Mouse (Mus musculus) embryonic facial prominence, embryonic 12.5 days (tissue): Measurements from ENCODE around the gene Rtca. TPM values are rescaled to one million over a fixed set of nuclear protein-coding genes. Genes with fewer than 3 reads are reported as not detected.

Experiments used
- ATAC-seq: fragments of 200-750 bp; cut with Nextera tagmentation; 2 replicates; pipeline ENCODE4 v1.8.0; 2017; ENCODE audit not compliant: insufficient number of reproducible peaks, insufficient read depth, low FRiP score, low TSS enrichment
- H3K27ac ChIP-seq: fragments of 300-500 bp; sonication (generic); 2 replicates; pipeline ENCODE4 v1.5.1; 2016; ENCODE audit warnings: mild to moderate bottlenecking
- H3K27me3 ChIP-seq: fragments of 300-500 bp; sonication (generic); 2 replicates; pipeline ENCODE4 v1.6.1; 2016; ENCODE audit warnings: mild to moderate bottlenecking, moderate library complexity
- H3K36me3 ChIP-seq: fragments of 300-500 bp; sonication (generic); 2 replicates; pipeline ENCODE4 v1.6.1; 2016; ENCODE audit warnings: mild to moderate bottlenecking
- H3K4me1 ChIP-seq: fragments of 300-500 bp; sonication (generic); 2 replicates; pipeline ENCODE4 v1.6.1; 2016
- H3K4me2 ChIP-seq: fragments of 300-500 bp; sonication (generic); replicated peaks from 2 replicates; pipeline ENCODE4 v1.6.1; 2016; ENCODE audit warnings: mild to moderate bottlenecking, moderate library complexity
- H3K4me3 ChIP-seq: fragments of 300-500 bp; sonication (generic); 2 replicates; pipeline ENCODE4 v1.5.1; 2016; ENCODE audit warnings: mild to moderate bottlenecking
- H3K9ac ChIP-seq: fragments of 300-500 bp; sonication (generic); 2 replicates; pipeline ENCODE4 v1.6.1; 2016; ENCODE audit warnings: mild to moderate bottlenecking, moderate library complexity
- H3K9me3 ChIP-seq: fragments of 300-500 bp; sonication (generic); 2 replicates; pipeline ENCODE4 v1.6.1; 2016; ENCODE audit warnings: mild to moderate bottlenecking, moderate library complexity
- WGBS: fragments of 180-500 bp; shearing (Covaris S2); methylation state at CpG from one replicate; pipeline ENCODE4 v1.1.7; 2016; 5-methylcytosine and 5-hydroxymethylcytosine counted together
- polyA plus RNA-seq: library from polyadenylated mRNA; unstranded; fragments of >200 nt; fragmentation: Nextera tagmentation; extraction: Ambion mirVana; gene quantifications from 2 replicates; pipeline ENCODE4 v1.2.1, GENCODE M21; 2016

Gene Rtca
- polyA plus RNA-seq, 1 experiment from 2014 or later, result 91.1 TPM

DNA sequence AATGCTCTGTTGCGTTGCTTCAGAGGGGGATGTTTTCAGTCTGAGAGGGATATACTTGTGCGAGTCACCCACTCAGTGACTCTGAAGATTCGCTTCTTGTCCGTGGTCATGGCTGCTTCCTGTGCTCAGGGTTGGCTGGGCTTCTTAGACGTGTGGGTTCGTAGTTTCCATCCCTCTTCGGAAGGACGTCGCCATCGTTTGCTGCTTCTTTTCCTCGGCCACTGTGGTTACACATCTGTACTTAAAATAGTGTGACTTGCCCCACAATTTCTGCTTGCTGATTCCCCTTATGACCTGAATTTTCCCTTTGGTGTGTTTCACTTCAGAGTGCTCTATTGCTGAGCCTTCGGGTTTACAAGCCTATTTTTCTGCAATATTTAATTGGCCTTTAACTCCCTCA is 42.3 kb downstream of the Rtca start:
- no peak for ATAC-seq

DNA sequence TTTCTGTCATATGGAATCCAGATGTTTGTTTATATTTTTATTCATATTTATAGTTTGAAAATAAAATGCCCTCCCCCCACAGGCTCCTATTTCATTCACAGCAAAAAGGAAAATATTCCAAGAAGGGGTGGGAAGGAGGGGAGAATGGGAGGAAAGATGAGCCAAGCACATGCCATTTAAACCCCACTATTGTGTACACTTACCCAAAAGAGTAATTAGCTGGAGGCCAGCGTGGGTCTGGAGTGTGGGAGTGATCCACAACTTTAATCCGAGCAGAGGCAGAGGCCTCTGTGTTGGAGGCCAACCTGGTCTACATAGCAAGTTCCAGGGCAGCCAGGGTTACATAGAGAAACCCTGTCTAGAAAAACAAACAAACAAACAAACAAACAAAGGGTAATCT is 43.7 kb downstream of the Rtca start:
- no peak for ATAC-seq
- no peaks in the 10 kb centered on the region for H3K27me3 ChIP-seq
- no peak overlapping the region for H3K27ac ChIP-seq
- no peak overlapping the region for H3K4me2 ChIP-seq
- H3K36me3 ChIP-seq, result no peaks in the 10 kb centered on the region
- no peak overlapping the region for H3K4me3 ChIP-seq
- H3K9ac ChIP-seq, result no peak overlapping the region
- no peaks in the 10 kb centered on the region for H3K9me3 ChIP-seq
- no peaks in the 10 kb centered on the region for H3K4me1 ChIP-seq
- 35% methylated on average over 2 of the region's 2 CpGs for WGBS

More for the DNA sequence above, 42.3 kb downstream of the Rtca start:
- H3K27me3 ChIP-seq, result no peaks in the 10 kb centered on the region
- no peak overlapping the region for H3K4me2 ChIP-seq
- no peaks in the 10 kb centered on the region for H3K36me3 ChIP-seq
- no peak overlapping the region for H3K27ac ChIP-seq
- no peaks in the 10 kb centered on the region for H3K9me3 ChIP-seq
- H3K4me3 ChIP-seq, result no peak overlapping the region
- H3K4me1 ChIP-seq, result no peaks in the 10 kb centered on the region
- no peak overlapping the region for H3K9ac ChIP-seq
- 88% methylated on average over 12 of the region's 12 CpGs for WGBS

DNA sequence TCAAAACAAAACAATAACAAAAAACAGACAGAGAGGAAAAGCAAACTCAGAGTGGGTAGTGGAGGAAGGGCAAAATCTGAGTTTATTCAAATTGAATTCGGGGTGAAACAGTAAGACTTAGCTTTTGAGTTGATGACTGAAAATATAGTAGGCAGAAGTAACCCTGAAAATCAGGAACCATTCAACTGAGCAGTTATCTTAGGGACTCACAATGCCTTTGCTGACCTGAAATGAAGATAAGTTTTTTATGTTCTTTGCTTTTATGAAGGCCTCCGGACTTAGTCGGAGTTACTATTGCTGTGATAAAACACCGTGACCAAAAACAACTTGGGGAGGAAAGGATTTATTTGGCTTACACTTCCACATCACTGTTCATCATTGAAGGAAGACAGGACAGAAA is 47.0 kb downstream of the Rtca start:
- no peak overlapping the region for H3K4me3 ChIP-seq
- no peak overlapping the region for H3K27ac ChIP-seq
- WGBS, result 80% methylated on average over 4 of the region's 4 CpGs
- H3K27me3 ChIP-seq, result no peaks in the 10 kb centered on the region
- no peaks in the 10 kb centered on the region for H3K36me3 ChIP-seq
- ATAC-seq, result no peak
- no peak overlapping the region for H3K9ac ChIP-seq
- H3K4me1 ChIP-seq, result no peaks in the 10 kb centered on the region
- H3K4me2 ChIP-seq, result no peak overlapping the region
- H3K9me3 ChIP-seq, result no peaks in the 10 kb centered on the region

DNA sequence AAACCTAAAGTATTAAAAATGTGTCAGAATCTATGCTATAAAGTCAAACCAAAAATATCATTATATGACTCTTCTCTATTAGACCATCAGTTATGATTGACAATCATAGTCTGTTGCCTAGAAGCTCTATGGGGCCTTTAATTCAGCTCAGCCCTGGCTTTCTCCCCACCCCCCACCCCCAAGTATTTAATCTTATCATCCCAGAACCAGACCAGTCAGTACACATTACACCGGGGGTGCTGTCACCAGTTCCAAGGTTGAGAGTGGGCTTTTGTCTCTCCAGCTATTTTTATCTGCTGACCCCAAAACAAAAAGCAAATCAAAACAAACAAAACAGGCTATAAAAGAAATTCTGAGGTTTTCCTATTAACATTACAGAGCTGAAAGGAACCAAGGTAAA is 53.5 kb downstream of the Rtca start:
- Histone ChIP-seq H3K27ac (no peak overlapping the region), H3K4me2 (no peak overlapping the region), H3K36me3 (no peaks in the 10 kb centered on the region), H3K27me3 (no peaks in the 10 kb centered on the region), H3K9me3 (0 out of 2 replicates have a peak, but pooled peaks cover 5% of the 10 kb centered on the region), H3K9ac (no peak overlapping the region), H3K4me1 (no peaks in the 10 kb centered on the region), H3K4me3 (no peak overlapping the region)
- no peak for ATAC-seq
- WGBS, result 77% methylated on average over 1 of the region's 1 CpGs

DNA sequence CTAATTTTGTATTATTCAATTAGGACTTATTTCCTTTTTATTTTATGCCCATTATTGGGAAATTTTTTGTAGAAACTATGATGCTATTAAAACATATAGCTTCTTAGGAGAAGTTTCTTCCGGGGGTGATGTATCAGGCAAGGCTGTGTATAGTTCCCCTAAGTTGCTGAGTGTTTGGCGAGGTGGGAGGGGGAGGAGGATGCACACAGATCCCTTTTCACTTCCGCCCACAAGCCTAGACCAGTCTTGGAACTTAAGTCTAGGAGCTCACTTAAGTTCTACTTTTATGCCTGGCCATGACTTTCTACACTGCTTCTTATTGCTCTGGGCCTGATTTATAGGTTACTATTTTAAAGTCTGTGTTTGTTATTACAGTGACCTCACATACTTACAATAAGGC is 57.3 kb downstream of the Rtca start:
- no peak overlapping the region for H3K4me2 ChIP-seq
- no peak overlapping the region for H3K4me3 ChIP-seq
- H3K36me3 ChIP-seq, result no peaks in the 10 kb centered on the region
- H3K27ac ChIP-seq, result no peak overlapping the region
- no peak overlapping the region for H3K9ac ChIP-seq
- ATAC-seq, result no peak
- H3K9me3 ChIP-seq, result 0 out of 2 replicates have a peak, but pooled peaks cover 5% of the 10 kb centered on the region
- H3K27me3 ChIP-seq, result no peaks in the 10 kb centered on the region
- H3K4me1 ChIP-seq, result no peaks in the 10 kb centered on the region
- WGBS, result 87% methylated on average over 3 of the region's 3 CpGs

DNA sequence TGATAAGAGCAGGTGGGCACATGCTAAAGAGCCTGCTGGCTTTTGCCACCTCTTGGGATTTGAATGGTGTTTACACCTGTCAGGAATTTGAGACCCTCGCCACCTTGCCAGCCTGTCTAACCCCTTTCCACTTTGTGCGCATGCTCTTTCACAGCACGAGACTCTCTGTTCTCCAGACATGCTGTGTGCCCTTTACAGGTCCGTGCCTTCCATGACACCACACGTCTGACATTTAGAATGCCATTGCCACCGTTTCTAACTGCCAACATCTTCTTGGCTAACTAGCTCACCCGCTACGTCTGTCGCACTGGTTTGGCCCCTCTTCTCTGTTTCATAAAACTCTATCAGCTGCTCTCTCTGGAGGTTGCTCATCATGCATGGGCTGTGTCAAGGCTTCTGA is 63.7 kb downstream of the Rtca start:
- ATAC-seq, result no peak

DNA sequence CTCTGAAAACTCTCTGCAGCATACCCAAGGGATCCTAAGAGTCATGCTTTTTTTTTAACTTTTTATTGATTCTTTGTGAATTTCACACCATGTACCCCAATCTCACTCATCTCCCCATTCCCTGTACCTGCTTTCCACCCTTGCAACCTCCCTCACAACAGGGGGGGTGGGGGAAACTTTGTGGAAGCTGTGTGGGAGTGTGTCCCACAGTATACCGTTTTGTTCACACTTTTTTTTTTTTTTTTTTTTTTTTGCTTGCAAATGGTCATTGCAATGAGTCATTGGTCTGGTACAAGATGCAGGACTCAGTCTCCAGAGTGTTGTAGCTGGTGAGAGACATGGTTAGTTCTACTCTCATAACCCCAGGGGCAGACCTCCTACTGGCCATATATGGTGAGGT is 65.2 kb downstream of the Rtca start:
- H3K27ac ChIP-seq, result no peak overlapping the region
- H3K36me3 ChIP-seq, result no peaks in the 10 kb centered on the region
- ATAC-seq, result no peak
- no peak overlapping the region for H3K9ac ChIP-seq
- H3K4me3 ChIP-seq, result no peak overlapping the region
- no peak overlapping the region for H3K4me2 ChIP-seq
- WGBS, result 94% methylated on average over 1 of the region's 1 CpGs
- H3K9me3 ChIP-seq, result no peaks in the 10 kb centered on the region
- no peaks in the 10 kb centered on the region for H3K4me1 ChIP-seq
- no peaks in the 10 kb centered on the region for H3K27me3 ChIP-seq

More for the DNA sequence above, 63.7 kb downstream of the Rtca start:
- no peaks in the 10 kb centered on the region for H3K4me1 ChIP-seq
- 82% methylated on average over 9 of the region's 9 CpGs for WGBS
- no peaks in the 10 kb centered on the region for H3K27me3 ChIP-seq
- H3K27ac ChIP-seq, result no peak overlapping the region
- H3K4me3 ChIP-seq, result no peak overlapping the region
- H3K4me2 ChIP-seq, result no peak overlapping the region
- no peaks in the 10 kb centered on the region for H3K36me3 ChIP-seq
- no peak overlapping the region for H3K9ac ChIP-seq
- H3K9me3 ChIP-seq, result no peaks in the 10 kb centered on the region

DNA sequence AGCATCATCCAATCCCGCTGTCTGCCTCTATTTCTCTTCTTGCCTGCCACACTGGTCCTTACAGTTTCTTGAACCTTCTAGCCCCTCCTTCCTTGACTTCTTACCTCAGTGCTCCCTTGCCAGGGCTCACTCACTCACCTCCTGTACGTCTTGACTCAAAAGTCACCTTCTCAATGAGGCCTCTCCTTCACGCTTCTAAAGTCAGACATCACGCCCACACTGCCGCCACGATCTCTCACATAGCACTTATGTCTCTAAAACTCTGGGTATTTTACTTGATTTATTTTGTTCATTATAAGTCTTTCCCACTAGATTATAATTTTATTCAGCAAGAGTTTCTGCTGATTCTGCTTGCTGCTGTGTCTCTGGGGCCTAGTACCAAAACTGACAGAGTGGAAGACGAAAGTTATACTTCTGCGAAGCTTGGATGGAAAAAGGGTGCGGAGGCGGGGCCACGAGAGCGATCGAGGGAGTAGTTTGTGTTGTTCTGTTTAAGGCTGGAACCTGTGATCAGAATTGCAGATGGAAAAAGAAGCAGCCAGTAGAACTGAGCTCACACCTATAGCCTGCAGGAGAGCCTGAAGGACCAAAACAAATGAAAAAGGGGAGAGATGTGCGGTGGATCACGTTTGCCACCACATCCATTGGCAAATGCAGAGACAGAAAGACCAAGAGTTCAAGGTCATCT is 66.3 kb downstream of the Rtca start:
- Histone ChIP-seq H3K4me3 (no peak overlapping the region), H3K27ac (no peak overlapping the region), H3K27me3 (no peaks in the 10 kb centered on the region), H3K9me3 (no peaks in the 10 kb centered on the region), H3K36me3 (no peaks in the 10 kb centered on the region), H3K4me1 (no peaks in the 10 kb centered on the region), H3K9ac (no peak overlapping the region), H3K4me2 (no peak overlapping the region)
- WGBS, result 92% methylated on average over 15 of the region's 15 CpGs
- no peak for ATAC-seq

DNA sequence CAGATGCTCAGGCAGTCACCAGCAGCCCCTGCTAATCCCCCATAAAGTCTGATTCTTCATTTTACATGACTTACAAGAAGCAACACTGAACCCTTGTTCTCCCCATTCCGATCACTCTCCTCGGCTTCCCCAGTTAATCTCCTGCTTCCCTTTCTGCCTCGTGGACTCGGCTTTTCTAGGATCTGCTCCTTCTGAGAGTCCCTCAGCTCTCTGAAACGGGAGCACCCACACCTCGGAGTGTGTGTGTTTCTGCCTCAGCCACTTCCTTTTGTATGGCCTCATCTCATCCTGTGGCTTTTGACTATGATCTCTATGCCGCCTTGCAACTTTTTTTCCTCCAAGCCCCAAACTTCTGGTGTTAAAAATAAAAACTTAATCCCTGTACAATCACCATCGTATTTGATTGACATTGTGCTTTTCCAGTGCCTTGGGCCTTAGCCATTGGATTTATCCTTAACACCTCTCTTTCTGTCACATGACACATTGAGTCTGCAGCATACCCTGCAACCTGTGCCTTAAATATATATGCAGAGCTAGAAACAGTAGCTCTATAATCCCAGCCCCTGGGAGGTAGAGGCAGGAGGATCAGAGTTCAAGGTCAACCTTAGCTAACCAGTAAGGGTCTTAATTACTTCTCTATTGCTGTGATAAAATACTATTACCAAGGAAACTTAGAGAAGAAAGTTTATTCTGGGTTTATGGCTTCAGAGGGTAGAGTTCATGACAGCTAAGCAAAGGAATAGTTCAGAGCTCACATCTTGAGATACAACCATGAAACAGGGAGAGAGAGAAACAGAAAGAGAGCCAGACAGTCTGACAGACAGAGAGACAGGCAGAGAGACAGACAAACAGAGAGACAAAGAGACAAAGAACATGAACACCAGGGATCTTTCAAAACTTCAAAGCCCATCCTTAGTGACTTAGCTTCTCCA is 67.7 kb downstream of the Rtca start:
- Histone ChIP-seq H3K27ac (no peak overlapping the region), H3K9me3 (no peaks in the 10 kb centered on the region), H3K4me3 (no peak overlapping the region), H3K9ac (no peak overlapping the region), H3K36me3 (no peaks in the 10 kb centered on the region), H3K4me1 (no peaks in the 10 kb centered on the region), H3K27me3 (no peaks in the 10 kb centered on the region), H3K4me2 (no peak overlapping the region)
- ATAC-seq, result no peak
- 58% methylated on average over 8 of the region's 8 CpGs for WGBS

Other genes with a start within 250 kb of the Rtca start
- gene Cdc14a, start 84.2 kb downstream of the Rtca start, polyA plus RNA-seq, result 13.4 and 13.8 TPM in 2 replicates
- gene Dbt, start 4.9 kb upstream of the Rtca start, polyA plus RNA-seq, result 15.1 and 15.6 TPM in 2 replicates
- gene Lrrc39, start 54.8 kb upstream of the Rtca start, polyA plus RNA-seq, result 0.69 and 0.74 TPM in 2 replicates
- 30.1 and 30.9 TPM in 2 replicates for gene Sass6, start 86.8 kb upstream of the Rtca start, polyA plus RNA-seq
- gene Trmt13, start 106.4 kb upstream of the Rtca start, polyA plus RNA-seq, result 37.1 and 39.4 TPM in 2 replicates
- gene Mfsd14a, start 154.5 kb upstream of the Rtca start, polyA plus RNA-seq, result 83.7 and 89.3 TPM in 2 replicates
- gene Gm43191, start 173.1 kb upstream of the Rtca start, polyA plus RNA-seq, result not detected in 2 replicates
- 10.8 and 12.1 TPM in 2 replicates for gene Slc35a3, start 204.6 kb upstream of the Rtca start, polyA plus RNA-seq